Mouse (Mus musculus) left cerebral cortex, postnatal 36 days (tissue): ENCODE data around the gene Zfp109. TPM values are rescaled to one million over a fixed set of nuclear protein-coding genes. Genes with fewer than 3 reads are reported as not detected.
A peak's percentile ranks its signal among the peaks of the same experiment; 100 is the strongest.
"Not testable (repeated sequence)": the region's sequence is repeated elsewhere in the genome, so short reads cannot be mapped to it uniquely, and the experiment has no call there.

ENCODE experiments used
- DNase-seq, 2 experiments: peaks; one replicate each; pipeline ENCODE4 v3.0.0; 2021 to 2022; ENCODE audit warnings: low spot score in 2 of 2, mixed read lengths in 1 of 2
- intact Hi-C: fragments of 180-260 bp; cut with DNase I; formaldehyde crosslinking; loops from one replicate; pipeline ENCODE4 v1.15.1; 2025
- total RNA-seq, 2 experiments: library from RNA; stranded (reverse); gene quantifications; 2 replicates each; pipeline ENCODE4 v1.2.3; 2021

Gene Zfp109
- total RNA-seq: 10 to 100 TPM in 1 of 2 experiments, 1 to 10 TPM in 1; 8.6 to 10.8 TPM

GRCm38 (mm10) chr7:24237040-24237791 lies at the start of gene Zfp109:
TSS of gene Zfp109 (minus strand) at chr7:24237560.
- peak; percentile 73 to 75 for DNase-seq
- intact Hi-C loops: loop anchor here (2.0 kb wide), 1 partner anchor 18 kb away; the partner anchor contains the start of gene Zfp108

- intact Hi-C loops: no loop called here
- no peak for DNase-seq
Measured at GRCm38 (mm10) chr7:24286916-24287315, 49.6 kb upstream of the Zfp109 start.

- no peak for DNase-seq
- intact Hi-C loops: no loop called here
Measured at GRCm38 (mm10) chr7:24286090-24286489, 48.7 kb upstream of the Zfp109 start.

GRCm38 (mm10) chr7:24280858-24281145 lies 43.4 kb upstream of the Zfp109 start:
- DNase-seq: no peak
- intact Hi-C loops: no loop called here

GRCm38 (mm10) chr7:24280031-24280857 lies 42.9 kb upstream of the Zfp109 start:
- intact Hi-C loops: no loop called here
- no peak for DNase-seq

- intact Hi-C loops, DNase-seq: not testable (repeated sequence)
Measured at GRCm38 (mm10) chr7:24278771-24279170, 41.4 kb upstream of the Zfp109 start.

- no peak for DNase-seq
- intact Hi-C loops: no loop called here
Measured at GRCm38 (mm10) chr7:24274456-24274855, 37.1 kb upstream of the Zfp109 start.

GRCm38 (mm10) chr7:24271191-24271590 lies 33.8 kb upstream of the Zfp109 start:
- intact Hi-C loops: no loop called here
- DNase-seq: no peak

GRCm38 (mm10) chr7:24270288-24270672 lies 32.9 kb upstream of the Zfp109 start, which contains the start of gene Zfp93:
TSS of gene Zfp93 (plus strand) at chr7:24270420.
- intact Hi-C loops: no loop called here
- peak; percentile 79 to 80 for DNase-seq

- no peak for DNase-seq
- intact Hi-C loops: no loop called here
Measured at GRCm38 (mm10) chr7:24269667-24270287, 32.4 kb upstream of the Zfp109 start.

- no peak for DNase-seq
- intact Hi-C loops: no loop called here
Measured at GRCm38 (mm10) chr7:24269256-24269655, 31.9 kb upstream of the Zfp109 start.

GRCm38 (mm10) chr7:24268176-24269155 lies 31.1 kb upstream of the Zfp109 start:
- no peak for DNase-seq
- intact Hi-C loops: no loop called here

- DNase-seq: no peak
- intact Hi-C loops: no loop called here
Measured at GRCm38 (mm10) chr7:24260000-24260312, 22.6 kb upstream of the Zfp109 start.

GRCm38 (mm10) chr7:24259306-24259999 lies 22.1 kb upstream of the Zfp109 start:
- intact Hi-C loops: no loop called here
- no peak for DNase-seq

- DNase-seq: peak; percentile 84
- intact Hi-C loops: loop anchor here (2.0 to 5.0 kb wide), 3 partner anchors 18 to 123 kb away; partner anchors contain the start of genes Zfp109 and Zfp235
Measured at GRCm38 (mm10) chr7:24254633-24255474, 17.5 kb upstream of the Zfp109 start, which contains the start of gene Zfp108. TSS of gene Zfp108 (plus strand) at chr7:24254794.

- intact Hi-C loops: loop anchor here (2.0 to 5.0 kb wide), 3 partner anchors 17 to 122 kb away; partner anchors contain the start of genes Zfp109 and Zfp235
Measured at GRCm38 (mm10) chr7:24253779-24254615, 16.6 kb upstream of the Zfp109 start.

GRCm38 (mm10) chr7:24211343-24211742 lies 26.0 kb downstream of the Zfp109 start, which contains the start of gene Zfp111:
TSS of gene Zfp111 (minus strand) at chr7:24211443.
- intact Hi-C loops: no loop called here
- no peak for DNase-seq

More at GRCm38 (mm10) chr7:24253779-24254615, 16.6 kb upstream of the Zfp109 start:
- DNase-seq: no peak
